Mouse (Mus musculus) left cerebral cortex, adult 11 months (tissue): ENCODE results near the gene Rcan2.

Source experiments
- DNase-seq: peaks from one replicate; pipeline ENCODE4 v3.0.0; 2022; ENCODE audit warnings: low spot score

Gene Rcan2

DNA sequence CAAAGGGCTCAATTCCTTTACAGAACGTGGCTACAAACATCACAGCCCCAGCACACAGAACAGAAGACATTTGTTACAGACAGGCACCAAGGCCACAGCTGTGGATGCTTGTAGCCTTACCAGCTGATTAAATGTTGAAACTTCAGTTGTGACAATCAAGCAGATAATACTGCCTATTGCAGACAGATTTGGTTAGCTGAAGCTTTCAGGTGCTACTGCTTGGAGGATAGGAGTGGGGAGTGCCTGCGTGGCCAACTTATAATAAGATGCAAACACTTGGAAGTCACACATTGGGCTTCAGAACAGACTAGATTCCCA, 276.7 kb downstream of the Rcan2 start:
- DNase-seq: no peak

DNA sequence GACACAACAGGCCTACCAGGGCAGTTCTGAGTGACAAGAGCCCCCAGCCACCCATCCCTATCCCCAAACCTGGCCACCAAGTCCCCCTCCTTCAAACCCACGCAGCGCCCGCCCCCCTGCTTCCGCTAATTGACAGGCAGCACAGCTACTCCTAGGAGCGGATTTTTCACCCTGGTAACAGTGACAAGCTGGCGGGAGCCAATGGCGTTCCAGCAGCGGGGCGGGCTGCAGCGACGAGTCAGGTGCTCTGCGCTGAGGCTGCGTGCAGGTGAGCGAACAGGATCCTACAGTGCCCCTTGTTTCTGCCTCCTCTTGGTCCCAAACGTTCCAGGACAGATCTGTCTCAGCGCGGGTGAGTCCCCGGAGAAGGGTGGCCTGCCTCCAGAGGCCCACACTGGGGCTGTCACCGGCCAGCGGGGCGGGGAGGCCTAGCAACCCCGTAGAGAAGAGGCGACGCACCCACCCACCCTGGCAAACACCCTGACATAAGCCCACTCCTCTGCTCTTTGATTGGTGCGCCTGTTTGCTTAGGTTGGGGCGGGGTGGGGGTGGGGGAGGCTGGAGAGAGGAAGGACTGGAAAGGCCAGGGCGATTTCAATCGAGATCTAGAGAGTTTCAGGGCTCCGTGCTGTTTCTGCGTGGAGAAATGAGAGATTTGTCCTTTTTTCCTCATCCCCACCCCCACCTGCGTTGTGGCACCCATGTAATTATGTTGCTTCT, 277.6 kb downstream of the Rcan2 start, which contains the start of gene Enpp5:
Enpp5 (plus strand) TSS at position 183 of the 720 bp plus-strand sequence.
- DNase-seq: peak; percentile 83

- DNase-seq: no peak
Observed at GRCm38 (mm10) chr17:44083156-44083555, 282.0 kb downstream of the Rcan2 start.

DNA sequence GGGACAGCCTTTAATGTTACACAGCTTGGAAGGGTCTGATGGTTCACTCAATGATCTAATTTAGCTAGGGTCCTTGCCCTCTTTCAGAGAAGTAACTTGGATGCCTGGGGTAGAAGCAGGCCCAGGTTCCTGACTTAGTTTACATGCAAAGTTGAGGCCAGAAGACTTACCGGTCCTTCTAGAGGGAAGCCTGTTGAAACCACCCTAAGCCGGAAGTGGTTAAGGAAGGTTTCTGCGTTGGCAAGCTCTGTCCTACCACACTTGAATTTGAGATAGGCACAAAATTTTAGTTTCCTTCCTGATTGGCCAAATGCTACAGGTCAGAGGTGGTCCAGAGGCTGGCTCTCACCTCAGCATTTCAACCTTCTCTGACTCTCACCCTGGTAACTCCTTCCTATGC, 287.1 kb downstream of the Rcan2 start:
- no peak for DNase-seq
